Mouse (Mus musculus): ENCODE measurements at regions not wholly inside any gene's neighbourhood (a gene's known extent, or its start where the extent isn't known, plus 50 kb on each side); places are given as distances from the start of the nearest gene placed in this dataset.
A peak's percentile ranks its signal among the peaks of the same experiment; 100 is the strongest.

- DNase-seq (ENCODE audit: low spot score in 2 of 2) = no peak
Measured at GRCm38 (mm10) chr11:112979413-112979812, 197.4 kb downstream of the Sox9 start.

- no peak for DNase-seq (ENCODE audit: low spot score in 2 of 2)
Measured at GRCm38 (mm10) chr11:112982165-112982801, 200.3 kb downstream of the Sox9 start.

- no peak for DNase-seq (ENCODE audit: low spot score in 2 of 2)
Measured at GRCm38 (mm10) chr11:112982802-112983591, 201.0 kb downstream of the Sox9 start.

DNA sequence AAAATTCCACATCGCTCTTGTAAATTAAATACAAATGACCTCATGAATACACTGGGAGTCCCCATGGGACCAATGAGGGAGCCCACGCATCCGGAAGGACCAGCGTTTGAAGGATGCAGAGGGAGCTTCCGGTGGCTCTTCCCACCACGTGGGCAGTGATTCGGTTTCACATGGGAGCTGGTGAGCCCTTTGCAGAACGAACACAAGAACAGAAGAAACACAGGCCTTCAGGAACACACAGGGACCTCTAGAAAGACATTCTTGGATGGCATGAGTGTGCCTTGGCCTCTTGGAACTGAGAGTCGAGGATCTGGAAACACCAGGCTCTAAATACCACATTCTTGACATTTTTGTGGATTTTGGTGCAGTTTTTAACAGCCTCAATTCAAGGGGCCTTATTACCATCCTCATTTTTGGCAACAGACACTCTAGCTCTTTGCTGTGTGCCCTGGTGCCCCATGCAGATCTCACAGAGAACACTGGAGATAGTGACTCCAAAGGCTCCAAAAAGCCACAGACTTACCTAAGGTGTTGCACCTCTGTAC, 204.1 kb downstream of the Sox9 start:
- no peak for DNase-seq (ENCODE audit: low spot score in 2 of 2)

DNA sequence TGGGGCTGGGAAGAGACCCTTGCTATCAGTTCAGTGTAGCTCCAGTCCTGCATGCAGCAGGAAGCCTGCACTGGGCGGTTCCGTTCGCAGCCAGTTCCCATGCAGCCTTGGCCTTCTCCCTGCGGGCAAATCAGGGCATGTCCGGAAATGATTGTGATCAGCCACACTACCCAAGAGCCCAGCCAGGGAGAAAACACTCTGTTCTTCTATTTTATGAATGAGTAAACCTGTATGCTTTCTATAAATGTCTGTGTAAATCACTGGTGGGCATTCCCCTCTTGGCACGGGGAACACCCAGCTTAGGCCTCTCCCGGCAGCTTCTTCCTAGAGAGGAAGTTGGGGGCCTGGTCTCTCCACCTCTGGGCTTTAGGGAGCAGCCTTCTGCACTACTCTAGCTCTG, 205.8 kb downstream of the Sox9 start:
- peak in 1 of 2 experiments; percentile 35 for DNase-seq (ENCODE audit: low spot score in 2 of 2)

DNA sequence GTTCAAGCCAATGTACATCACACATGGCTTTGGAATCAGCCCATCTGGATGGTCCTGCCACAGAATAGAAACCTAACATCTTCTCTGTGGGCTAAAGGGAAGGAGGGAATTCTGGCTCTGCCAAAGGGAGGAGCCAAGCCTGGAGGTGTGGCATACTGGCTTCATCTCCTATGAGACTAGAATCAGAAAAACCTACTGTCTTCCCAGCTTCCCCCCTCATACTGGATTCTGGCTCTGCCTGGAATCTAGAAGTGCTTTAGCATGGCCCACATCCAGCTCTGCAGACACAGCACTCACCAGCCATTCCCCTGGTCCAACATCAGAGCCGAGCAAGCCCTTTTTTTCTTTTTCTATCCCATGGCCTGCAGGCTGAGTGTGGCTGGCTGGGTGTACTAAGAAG, 206.9 kb downstream of the Sox9 start:
- DNase-seq (ENCODE audit: low spot score in 2 of 2) = no peak

DNA sequence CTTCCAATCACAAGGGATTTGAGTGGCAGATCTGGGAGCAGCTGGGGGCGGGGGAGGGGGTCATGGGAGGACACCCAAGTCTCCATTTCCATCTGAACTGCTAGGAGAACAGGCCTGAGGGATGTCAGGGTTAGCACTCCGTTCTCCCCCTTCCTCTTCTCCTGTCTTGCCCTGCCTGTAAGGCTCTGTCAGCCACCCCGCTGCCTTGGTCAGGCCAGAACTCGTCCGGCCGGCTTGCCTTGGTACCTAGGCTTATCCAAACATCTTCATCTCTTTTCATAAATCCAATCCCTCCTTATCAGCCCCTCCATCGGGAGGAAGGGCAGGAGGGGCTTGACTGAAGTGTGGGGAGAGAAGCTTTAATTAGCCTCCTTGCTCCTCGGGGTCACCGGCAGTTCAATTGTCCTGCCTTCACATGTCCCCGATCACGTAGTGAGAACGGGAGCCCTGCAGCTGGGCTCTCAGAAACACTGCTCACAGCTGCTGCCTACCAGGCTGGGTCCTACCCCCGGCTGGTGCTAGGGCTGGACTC, 208.0 kb downstream of the Sox9 start:
- DNase-seq (ENCODE audit: low spot score in 2 of 2) = no peak

DNA sequence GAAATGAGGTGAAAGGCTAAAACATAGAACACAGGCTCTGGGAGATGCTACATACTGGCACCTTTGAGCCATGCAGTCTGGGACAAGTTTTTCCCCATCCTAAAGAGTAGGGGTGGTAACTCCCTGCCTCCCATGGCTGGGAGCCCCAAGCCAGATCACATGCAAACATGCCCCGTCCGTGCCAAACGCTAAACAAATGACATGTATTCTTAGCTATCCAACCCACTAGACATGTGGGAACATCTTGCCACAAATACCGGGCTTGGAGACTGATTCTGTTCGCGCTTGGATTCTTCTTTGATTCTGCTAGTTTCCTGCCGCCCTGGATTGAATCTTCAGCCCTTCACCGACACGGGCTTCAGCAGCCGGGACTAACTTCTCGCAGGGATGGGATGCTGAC, 208.7 kb downstream of the Sox9 start:
- DNase-seq (ENCODE audit: low spot score in 2 of 2) = no peak

DNA sequence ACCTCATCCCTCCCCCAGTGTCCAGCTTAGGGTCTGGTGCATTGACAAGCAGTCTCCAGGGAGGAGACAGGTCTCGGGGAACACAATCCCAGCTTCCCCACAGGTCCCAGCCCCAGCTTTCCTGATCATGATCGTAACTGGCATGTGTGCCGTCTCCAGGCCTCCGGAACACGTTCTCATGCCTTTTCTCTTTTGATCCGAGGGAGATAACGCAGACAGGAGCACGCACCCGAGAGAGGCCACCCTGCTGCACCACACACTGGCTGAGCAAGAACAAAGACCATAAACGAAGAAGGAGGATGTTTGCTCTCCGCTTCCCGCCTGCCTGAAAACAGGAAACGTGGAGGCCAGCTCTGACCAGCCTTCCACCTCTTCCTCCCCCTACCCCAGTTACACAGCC, 209.8 kb downstream of the Sox9 start:
- DNase-seq (ENCODE audit: low spot score in 2 of 2) = no peak

GRCm38 (mm10) chr11:112998777-112999583, 217.0 kb downstream of the Sox9 start:
- DNase-seq (ENCODE audit: low spot score in 2 of 2) = no peak

- no peak for DNase-seq (ENCODE audit: low spot score in 2 of 2)
Measured at GRCm38 (mm10) chr11:113001071-113001470, 219.0 kb downstream of the Sox9 start.

- DNase-seq (ENCODE audit: low spot score in 2 of 2) = no peak
Measured at GRCm38 (mm10) chr11:113005895-113006294, 223.9 kb downstream of the Sox9 start.

- DNase-seq (ENCODE audit: low spot score in 2 of 2) = no peak
Measured at GRCm38 (mm10) chr11:113008521-113008920, 226.5 kb downstream of the Sox9 start.

- no peak for DNase-seq (ENCODE audit: low spot score in 2 of 2)
Measured at GRCm38 (mm10) chr11:113009376-113009775, 227.4 kb downstream of the Sox9 start.

- DNase-seq (ENCODE audit: low spot score in 2 of 2) = no peak
Measured at GRCm38 (mm10) chr11:113010906-113011305, 228.9 kb downstream of the Sox9 start.

DNA sequence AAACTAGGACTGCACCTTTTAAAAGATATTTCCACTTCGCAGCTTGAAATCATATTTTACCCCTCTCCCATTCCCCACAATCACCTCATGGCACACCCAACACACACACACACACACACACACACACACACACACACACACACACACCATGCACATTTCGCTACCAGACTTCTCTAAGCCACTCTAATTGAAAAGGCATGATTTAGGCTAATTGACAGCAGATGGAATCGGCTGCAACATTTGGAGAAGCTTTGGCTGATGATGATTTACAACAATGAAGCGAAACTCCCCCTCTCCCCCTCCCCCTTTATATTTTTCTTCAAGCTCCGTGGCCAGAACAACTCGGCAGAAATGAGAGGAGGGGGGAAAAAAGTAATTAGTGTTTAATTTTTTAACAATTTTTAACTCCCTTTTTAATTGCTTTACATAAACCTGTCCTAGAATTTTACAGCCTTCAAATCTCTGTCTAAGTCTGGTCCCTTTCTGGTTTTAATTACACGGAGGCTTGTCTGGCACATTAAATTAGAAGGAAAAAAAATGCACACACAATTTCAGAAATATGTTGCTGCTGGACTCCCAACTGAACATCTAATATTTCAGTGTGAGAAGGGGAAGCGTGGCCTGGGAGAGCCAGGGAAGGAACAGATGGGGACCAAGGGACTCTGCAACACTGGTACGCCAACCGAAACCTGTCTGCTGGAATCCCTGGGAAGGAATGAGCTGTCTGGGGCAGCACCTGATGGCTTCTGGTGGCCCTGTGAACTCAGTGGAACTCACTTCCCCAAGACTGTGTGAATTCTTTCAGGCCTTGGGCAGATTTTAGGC, 232.4 kb downstream of the Sox9 start:
- DNase-seq (ENCODE audit: low spot score in 2 of 2) = no peak

- no peak for DNase-seq (ENCODE audit: low spot score in 2 of 2)
Measured at GRCm38 (mm10) chr11:113015686-113016304, 233.8 kb downstream of the Sox9 start.

GRCm38 (mm10) chr11:113016801-113017715, 235.0 kb downstream of the Sox9 start:
- DNase-seq (ENCODE audit: low spot score in 2 of 2) = no peak

GRCm38 (mm10) chr11:113021533-113021932, 239.5 kb downstream of the Sox9 start:
- DNase-seq (ENCODE audit: low spot score in 2 of 2) = no peak

- no peak for DNase-seq (ENCODE audit: low spot score in 2 of 2)
Measured at GRCm38 (mm10) chr11:113026994-113027393, 245.0 kb downstream of the Sox9 start.

Data from urinary bladder, postnatal 4 days (tissue).